Mouse (Mus musculus) ES-Bruce4 (cell line): ENCODE data around the gene Slc29a3.

Source experiments
- CTCF ChIP-seq: IDR thresholded peaks from one replicate; pipeline ENCODE4 v1.8.1; 2011; ENCODE audit warnings: low read depth, low read length
- EP300 ChIP-seq: IDR thresholded peaks from 2 replicates; pipeline ENCODE4 v1.6.1; 2011; ENCODE audit warnings: low read depth, low read length; ENCODE audit not compliant: insufficient read depth

DNA sequence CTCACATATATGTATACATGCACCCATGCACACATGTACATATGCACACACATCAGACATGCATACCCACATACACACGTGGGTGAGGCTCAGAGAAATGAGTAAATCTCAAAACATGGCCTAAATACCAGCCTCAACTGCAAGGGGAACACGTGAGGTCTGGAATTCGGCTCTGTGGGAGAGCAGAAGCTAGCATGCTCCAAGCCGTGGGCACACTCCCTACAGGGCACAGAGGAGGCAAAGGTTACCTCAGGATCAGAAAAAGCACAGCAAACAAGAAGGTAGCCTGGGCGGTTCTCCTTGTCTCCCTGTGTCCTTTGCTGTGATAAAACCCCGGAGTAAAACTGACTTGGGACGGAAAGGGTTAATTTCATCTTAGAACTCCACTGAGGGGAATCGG is 1.3 kb upstream of the Slc29a3 start:
- TF ChIP-seq CTCF, result no peak
- no peak for TF ChIP-seq EP300
